Mouse (Mus musculus): ENCODE results near the gene Pxdn. TPM values are rescaled to one million over a fixed set of nuclear protein-coding genes. Genes with fewer than 3 reads are reported as not detected.

The Pxdn gene
- polyA plus RNA-seq, 1 experiment from 2014 or later = 60.0 TPM

DNA sequence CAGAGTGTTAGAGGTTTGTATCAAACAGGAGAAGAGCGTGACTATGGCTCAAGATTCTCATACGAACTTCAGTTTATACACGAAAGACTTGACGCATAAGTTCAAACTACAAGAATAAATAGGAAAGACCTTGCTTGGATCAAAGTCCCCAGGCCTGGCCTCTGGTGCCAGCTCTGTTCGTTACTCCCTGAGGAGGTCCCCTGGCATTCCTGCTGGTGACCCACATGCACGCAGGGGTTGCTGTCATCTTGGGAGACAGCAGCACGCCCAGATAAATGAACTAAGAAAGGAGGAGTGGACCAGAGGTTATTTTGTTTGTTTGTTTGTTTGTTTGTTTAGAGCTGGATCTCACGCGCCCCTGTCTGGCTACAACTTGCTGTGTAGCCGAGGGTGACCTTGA is 48.8 kb downstream of the Pxdn start:
- no peak overlapping the region for H3K4me2 ChIP-seq
- peaks cover 63% of the 10 kb centered on the region for H3K36me3 ChIP-seq
- no peak overlapping the region for H3K4me3 ChIP-seq
- no peak overlapping the region for H3K9ac ChIP-seq
- no peaks in the 10 kb centered on the region for H3K27me3 ChIP-seq
- peaks cover 6% of the 10 kb centered on the region for H3K4me1 ChIP-seq (replicated peaks)
- no peaks in the 10 kb centered on the region for H3K9me3 ChIP-seq (replicated peaks)
- H3K27ac ChIP-seq = no peak overlapping the region
- no peak for ATAC-seq (replicated peaks; ENCODE audit: insufficient number of reproducible peaks, insufficient read depth, low FRiP score, low read depth)
- WGBS = 88% methylated on average over 10 of the region's 10 CpGs

DNA sequence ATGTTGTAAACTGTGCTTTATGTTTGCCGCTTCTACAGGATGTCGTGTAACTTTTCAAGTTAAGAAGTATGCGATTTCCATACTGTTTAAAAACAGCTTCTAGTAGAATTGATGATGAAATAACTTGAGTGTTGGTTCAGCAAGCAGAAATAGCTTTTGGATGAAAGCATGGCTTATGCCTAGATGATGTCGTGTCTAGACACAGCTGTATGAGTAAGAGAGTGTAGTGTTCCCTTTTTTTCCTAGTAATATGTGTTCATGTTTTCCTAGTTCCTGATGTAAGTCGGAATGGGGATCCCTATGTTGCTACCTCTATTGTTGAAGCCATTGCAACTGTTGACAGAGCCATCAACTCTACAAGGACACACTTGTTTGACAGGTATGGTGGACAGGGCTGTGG is 61.5 kb downstream of the Pxdn start:
- H3K36me3 ChIP-seq = peaks cover 95% of the 10 kb centered on the region
- H3K4me2 ChIP-seq = no peak overlapping the region
- no peaks in the 10 kb centered on the region for H3K9me3 ChIP-seq (replicated peaks)
- 76% methylated on average over 5 of the region's 5 CpGs for WGBS
- no peak for ATAC-seq (replicated peaks; ENCODE audit: insufficient number of reproducible peaks, insufficient read depth, low FRiP score, low read depth)
- H3K4me3 ChIP-seq = no peak overlapping the region
- H3K27me3 ChIP-seq = no peaks in the 10 kb centered on the region
- H3K4me1 ChIP-seq (replicated peaks) = no peaks in the 10 kb centered on the region
- H3K9ac ChIP-seq = no peak overlapping the region
- no peak overlapping the region for H3K27ac ChIP-seq

DNA sequence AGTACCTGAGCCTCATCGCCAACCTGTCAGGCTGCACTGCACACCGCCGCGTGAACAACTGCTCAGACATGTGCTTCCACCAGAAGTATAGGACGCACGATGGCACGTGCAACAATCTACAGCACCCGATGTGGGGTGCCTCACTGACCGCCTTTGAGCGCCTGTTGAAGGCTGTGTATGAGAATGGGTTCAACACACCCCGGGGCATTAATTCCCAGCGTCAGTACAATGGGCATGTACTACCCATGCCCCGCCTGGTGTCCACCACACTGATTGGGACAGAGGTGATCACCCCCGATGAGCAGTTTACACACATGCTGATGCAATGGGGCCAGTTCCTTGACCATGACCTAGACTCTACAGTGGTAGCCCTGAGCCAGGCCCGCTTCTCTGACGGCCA is 64.5 kb downstream of the Pxdn start:
- no peaks in the 10 kb centered on the region for H3K9me3 ChIP-seq (replicated peaks)
- no peak overlapping the region for H3K4me3 ChIP-seq
- H3K4me2 ChIP-seq = no peak overlapping the region
- peaks cover 88% of the 10 kb centered on the region for H3K36me3 ChIP-seq
- H3K27ac ChIP-seq = no peak overlapping the region
- ATAC-seq (replicated peaks; ENCODE audit: insufficient number of reproducible peaks, insufficient read depth, low FRiP score, low read depth) = no peak
- H3K9ac ChIP-seq = no peak overlapping the region
- 94% methylated on average over 16 of the region's 16 CpGs for WGBS
- no peaks in the 10 kb centered on the region for H3K4me1 ChIP-seq (replicated peaks)
- no peaks in the 10 kb centered on the region for H3K27me3 ChIP-seq

DNA sequence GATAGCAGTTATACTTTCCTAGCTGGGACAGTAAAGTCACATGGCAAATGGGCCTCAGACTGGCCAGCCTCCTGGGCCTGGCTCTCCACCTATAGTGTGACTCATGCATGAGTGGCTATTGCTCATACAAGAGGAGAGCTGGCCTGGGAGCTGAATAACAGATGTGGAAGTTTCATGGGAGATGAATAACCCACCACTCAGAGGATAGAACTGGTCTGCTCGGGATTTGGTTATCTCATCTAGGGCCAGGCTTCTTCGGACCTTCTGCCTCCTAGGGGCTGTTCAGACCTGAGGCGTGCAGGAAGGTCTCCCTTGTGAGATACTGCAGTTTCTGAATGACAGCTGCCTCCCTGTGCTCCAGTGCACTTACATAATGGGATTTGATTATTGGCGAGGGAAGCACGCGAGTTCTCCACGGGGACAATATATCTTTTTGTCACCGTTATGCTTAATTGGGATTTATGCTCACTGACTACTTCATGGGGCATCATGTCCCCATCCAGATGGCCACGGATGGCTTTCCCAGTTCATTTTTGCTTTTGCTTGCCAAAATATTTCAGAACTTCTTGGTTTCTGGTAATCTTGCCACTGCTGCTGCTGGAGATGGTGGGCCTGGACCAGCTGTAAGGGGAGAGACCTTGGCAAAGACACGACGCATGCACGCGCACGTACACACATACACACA is 66.4 kb downstream of the Pxdn start:
- Histone ChIP-seq H3K9me3 (replicated peaks) (no peaks in the 10 kb centered on the region), H3K4me3 (no peak overlapping the region), H3K36me3 (peaks cover 82% of the 10 kb centered on the region), H3K27ac (no peak overlapping the region), H3K9ac (no peak overlapping the region), H3K4me2 (no peak overlapping the region), H3K27me3 (no peaks in the 10 kb centered on the region), H3K4me1 (replicated peaks) (no peaks in the 10 kb centered on the region)
- WGBS = 85% methylated on average over 14 of the region's 14 CpGs
- ATAC-seq (replicated peaks; ENCODE audit: insufficient number of reproducible peaks, insufficient read depth, low FRiP score, low read depth) = no peak

DNA sequence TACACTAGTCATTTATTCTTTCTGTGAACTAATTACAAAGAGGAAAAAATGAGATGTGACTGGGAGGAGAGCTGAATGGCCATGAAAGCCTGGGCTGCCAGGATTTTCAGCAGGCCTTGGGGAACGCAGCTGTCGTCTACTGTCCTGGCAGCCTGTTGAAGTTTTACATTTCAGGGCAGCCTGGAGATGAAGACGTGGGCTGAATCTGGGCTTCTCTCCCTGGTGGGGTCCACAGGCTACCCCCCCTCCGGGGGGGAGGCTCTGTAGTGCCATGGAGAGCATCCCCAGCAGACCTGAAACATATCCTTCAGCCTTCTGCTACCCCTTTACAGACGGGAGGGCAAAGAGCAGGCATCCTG is 66.9 kb downstream of the Pxdn start:
- H3K36me3 ChIP-seq = peaks cover 77% of the 10 kb centered on the region
- no peaks in the 10 kb centered on the region for H3K27me3 ChIP-seq
- no peaks in the 10 kb centered on the region for H3K4me1 ChIP-seq (replicated peaks)
- H3K4me2 ChIP-seq = no peak overlapping the region
- ATAC-seq (replicated peaks; ENCODE audit: insufficient number of reproducible peaks, insufficient read depth, low FRiP score, low read depth) = no peak
- H3K9me3 ChIP-seq (replicated peaks) = no peaks in the 10 kb centered on the region
- no peak overlapping the region for H3K4me3 ChIP-seq
- no peak overlapping the region for H3K27ac ChIP-seq
- no peak overlapping the region for H3K9ac ChIP-seq
- 84% methylated on average over 5 of the region's 5 CpGs for WGBS

DNA sequence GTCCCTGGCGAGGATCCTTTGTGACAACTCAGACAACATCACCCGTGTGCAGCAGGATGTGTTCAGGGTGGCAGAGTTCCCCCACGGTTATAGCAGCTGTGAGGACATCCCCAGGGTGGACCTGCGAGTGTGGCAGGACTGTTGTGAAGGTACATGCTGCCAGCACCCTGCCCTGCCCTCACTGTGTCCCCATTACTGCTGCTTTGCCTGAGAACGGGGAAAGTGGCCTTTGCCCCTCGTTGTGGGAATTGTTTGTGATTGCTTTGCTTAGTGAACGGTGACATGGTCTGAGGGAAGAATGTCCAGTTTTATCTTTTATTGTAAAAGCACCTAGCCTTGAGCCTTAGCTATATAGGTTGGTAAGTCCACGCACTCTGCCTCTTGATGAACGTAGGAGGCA is 69.2 kb downstream of the Pxdn start:
- Histone ChIP-seq H3K27me3 (no peaks in the 10 kb centered on the region), H3K27ac (no peak overlapping the region), H3K9me3 (replicated peaks) (no peaks in the 10 kb centered on the region), H3K9ac (no peak overlapping the region), H3K4me1 (replicated peaks) (no peaks in the 10 kb centered on the region), H3K4me2 (no peak overlapping the region), H3K4me3 (no peak overlapping the region), H3K36me3 (peaks cover 57% of the 10 kb centered on the region)
- 83% methylated on average over 9 of the region's 9 CpGs for WGBS
- ATAC-seq (replicated peaks; ENCODE audit: insufficient number of reproducible peaks, insufficient read depth, low FRiP score, low read depth) = no peak

DNA sequence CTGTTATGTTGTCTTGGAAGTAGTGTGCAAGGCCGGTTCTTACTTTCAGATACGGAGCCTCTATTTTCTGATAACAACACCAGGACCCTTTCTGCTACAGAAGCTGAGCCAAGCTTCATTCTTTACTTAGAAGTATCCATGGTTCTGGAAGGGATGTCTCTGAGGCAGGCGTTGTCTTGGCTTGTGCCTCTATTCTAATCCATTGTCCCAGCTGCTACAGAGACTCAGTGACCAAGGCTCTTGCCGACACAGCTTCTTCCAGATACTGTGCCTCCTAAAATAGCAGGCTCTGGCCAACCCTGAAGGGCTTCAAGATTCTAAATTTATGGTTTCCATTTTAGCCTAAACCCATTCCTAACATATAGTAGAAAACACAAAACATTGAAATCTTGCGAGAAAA is 71.3 kb downstream of the Pxdn start:
- Histone ChIP-seq H3K9ac (no peak overlapping the region), H3K27ac (no peak overlapping the region), H3K4me1 (replicated peaks) (no peaks in the 10 kb centered on the region), H3K4me2 (no peak overlapping the region), H3K27me3 (no peaks in the 10 kb centered on the region), H3K9me3 (replicated peaks) (no peaks in the 10 kb centered on the region), H3K4me3 (no peak overlapping the region), H3K36me3 (peaks cover 48% of the 10 kb centered on the region)
- no peak for ATAC-seq (replicated peaks; ENCODE audit: insufficient number of reproducible peaks, insufficient read depth, low FRiP score, low read depth)
- WGBS = 53% methylated on average over 5 of the region's 5 CpGs

DNA sequence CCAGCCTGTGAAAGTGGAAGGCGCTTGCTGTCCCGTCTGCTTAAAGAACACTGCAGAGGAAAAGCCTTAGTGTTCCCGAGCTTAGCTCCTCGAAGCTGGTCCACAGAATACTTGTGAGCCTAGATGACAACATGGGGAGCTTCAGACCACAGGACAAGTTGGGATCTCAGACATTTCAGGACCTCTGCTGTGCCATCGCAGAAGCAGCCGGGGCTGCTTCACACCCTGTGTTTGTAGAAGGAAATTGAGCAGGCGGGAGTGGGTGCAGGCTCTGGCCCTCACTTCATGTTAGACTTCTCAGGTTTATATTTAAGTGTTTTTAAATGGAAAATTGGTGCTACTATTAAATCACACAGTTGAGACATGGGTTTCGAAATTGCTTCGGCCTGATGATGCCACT is 78.1 kb downstream of the Pxdn start:
- ATAC-seq (replicated peaks; ENCODE audit: insufficient number of reproducible peaks, insufficient read depth, low FRiP score, low read depth) = no peak
- 88% methylated on average over 9 of the region's 9 CpGs for WGBS

DNA sequence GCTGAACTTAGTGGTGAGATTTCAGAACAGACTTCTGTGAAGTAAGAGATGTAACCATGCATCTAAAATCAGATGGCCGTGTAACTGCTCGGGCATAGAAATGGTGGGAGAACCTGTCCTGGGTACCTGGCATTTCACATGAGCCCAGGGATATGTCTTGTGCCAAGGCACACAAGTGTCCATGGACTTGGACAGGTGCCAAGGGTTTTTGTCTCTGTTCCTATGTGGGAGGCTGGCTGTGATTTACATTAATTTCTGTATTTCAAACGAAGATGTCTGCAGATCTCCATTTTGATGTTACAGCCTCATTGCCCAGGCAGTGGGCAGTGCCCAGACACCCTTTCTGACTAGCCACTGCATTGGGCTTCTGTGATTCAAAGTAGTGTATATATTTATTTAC is 79.7 kb downstream of the Pxdn start:
- Histone ChIP-seq H3K4me2 (no peak overlapping the region), H3K36me3 (peaks cover 30% of the 10 kb centered on the region), H3K27ac (no peak overlapping the region), H3K27me3 (no peaks in the 10 kb centered on the region), H3K4me3 (no peak overlapping the region), H3K9ac (no peak overlapping the region), H3K9me3 (replicated peaks) (no peaks in the 10 kb centered on the region), H3K4me1 (replicated peaks) (no peaks in the 10 kb centered on the region)
- no peak for ATAC-seq (replicated peaks; ENCODE audit: insufficient number of reproducible peaks, insufficient read depth, low FRiP score, low read depth)
- WGBS = 84% methylated on average over 3 of the region's 3 CpGs

More for the DNA sequence above, 78.1 kb downstream of the Pxdn start:
- Histone ChIP-seq H3K4me1 (replicated peaks) (no peaks in the 10 kb centered on the region), H3K4me3 (no peak overlapping the region), H3K36me3 (peaks cover 37% of the 10 kb centered on the region), H3K9ac (no peak overlapping the region), H3K27ac (no peak overlapping the region), H3K4me2 (no peak overlapping the region), H3K9me3 (replicated peaks) (no peaks in the 10 kb centered on the region), H3K27me3 (no peaks in the 10 kb centered on the region)

DNA sequence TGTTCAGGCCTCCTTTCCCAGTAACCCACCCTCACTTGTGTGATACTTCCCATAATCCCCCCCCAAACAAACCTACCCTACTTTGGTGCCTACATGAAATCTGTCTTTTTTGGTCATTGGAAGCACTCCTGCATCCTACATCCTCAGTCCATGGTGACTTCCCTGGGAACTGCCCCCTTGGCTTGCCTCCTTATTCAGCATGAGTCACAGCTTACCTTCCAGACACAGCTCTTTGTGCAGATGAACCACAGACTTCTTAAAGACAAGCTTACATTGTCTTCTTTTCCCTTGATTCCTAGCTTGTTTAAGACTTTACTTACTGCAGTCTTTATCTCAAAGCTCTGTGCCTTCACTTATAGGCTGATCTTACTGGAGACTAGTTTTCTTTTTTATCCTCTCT is 83.0 kb downstream of the Pxdn start:
- Histone ChIP-seq H3K27ac (no peak overlapping the region), H3K36me3 (peaks cover 20% of the 10 kb centered on the region), H3K9ac (no peak overlapping the region), H3K27me3 (no peaks in the 10 kb centered on the region), H3K4me1 (replicated peaks) (no peaks in the 10 kb centered on the region), H3K4me2 (no peak overlapping the region), H3K4me3 (no peak overlapping the region), H3K9me3 (replicated peaks) (no peaks in the 10 kb centered on the region)
- no peak for ATAC-seq (replicated peaks; ENCODE audit: insufficient number of reproducible peaks, insufficient read depth, low FRiP score, low read depth)

DNA sequence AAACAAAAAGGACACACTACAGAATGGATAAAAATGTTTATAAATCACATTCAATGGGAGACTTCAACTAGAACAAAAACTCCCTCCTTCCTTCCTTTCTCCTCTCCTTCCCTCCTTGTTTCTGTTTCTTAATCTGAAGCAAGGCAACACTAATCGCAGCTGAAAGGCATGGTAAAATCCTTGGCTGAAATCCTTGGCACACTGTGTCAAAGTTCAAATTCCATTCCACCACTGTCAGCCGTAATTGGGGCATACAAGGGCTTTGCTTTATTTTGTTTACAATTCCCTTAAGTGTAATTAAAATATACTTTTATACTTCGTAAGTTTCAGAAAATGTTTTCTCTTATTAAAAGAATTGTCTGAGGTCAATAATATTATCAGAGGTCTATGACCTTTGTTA is 86.1 kb downstream of the Pxdn start:
- Histone ChIP-seq H3K9me3 (replicated peaks) (no peaks in the 10 kb centered on the region), H3K4me2 (no peak overlapping the region), H3K27me3 (no peaks in the 10 kb centered on the region), H3K4me1 (replicated peaks) (no peaks in the 10 kb centered on the region), H3K36me3 (peaks cover 1% of the 10 kb centered on the region; the same call in 1 of the 2 replicates), H3K4me3 (no peak overlapping the region), H3K27ac (no peak overlapping the region), H3K9ac (no peak overlapping the region)
- 47% methylated on average over 3 of the region's 3 CpGs for WGBS
- no peak for ATAC-seq (replicated peaks; ENCODE audit: insufficient number of reproducible peaks, insufficient read depth, low FRiP score, low read depth)

DNA sequence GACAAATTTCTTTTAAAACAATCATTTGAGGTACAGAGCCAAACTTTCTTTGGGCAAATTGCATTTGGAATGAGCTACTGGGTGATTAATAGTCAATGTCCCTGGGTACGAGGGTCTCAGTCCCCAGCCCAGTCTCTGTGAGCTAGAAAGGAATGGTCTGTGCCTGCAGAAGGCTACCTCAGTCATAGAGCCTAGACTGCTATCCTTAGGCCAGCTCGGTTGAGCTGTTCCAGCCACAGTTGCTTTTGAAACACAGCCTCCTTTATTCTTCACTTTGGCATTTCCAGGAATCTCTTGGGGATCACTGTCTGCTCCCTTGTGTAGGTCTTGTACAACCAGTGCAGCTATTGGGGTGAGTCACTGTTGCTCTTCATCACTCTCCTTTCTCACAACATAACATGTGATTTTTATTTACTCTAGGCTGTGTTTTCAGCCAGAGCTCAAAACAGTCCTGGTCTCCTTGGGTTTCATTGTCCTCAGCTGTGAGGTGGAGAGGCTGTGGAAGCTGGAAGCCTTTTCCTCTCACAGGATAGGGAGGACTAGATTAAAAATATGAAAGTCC is 86.9 kb downstream of the Pxdn start:
- no peaks in the 10 kb centered on the region for H3K27me3 ChIP-seq
- no peak overlapping the region for H3K27ac ChIP-seq
- H3K9me3 ChIP-seq (replicated peaks) = no peaks in the 10 kb centered on the region
- H3K9ac ChIP-seq = no peak overlapping the region
- 44% methylated on average over 2 of the region's 2 CpGs for WGBS
- no peak overlapping the region for H3K4me2 ChIP-seq
- no peaks in the 10 kb centered on the region for H3K4me1 ChIP-seq (replicated peaks)
- H3K36me3 ChIP-seq = no peaks in the 10 kb centered on the region
- ATAC-seq (replicated peaks; ENCODE audit: insufficient number of reproducible peaks, insufficient read depth, low FRiP score, low read depth) = 0 out of 2 replicates have a peak, but pooled peaks have one; percentile 10
- no peak overlapping the region for H3K4me3 ChIP-seq

Measured in heart, embryonic 15.5 days (tissue).